Mouse (Mus musculus) cerebellum, postnatal 36 days (tissue): ENCODE data around the gene Ankrd33b.

Experiments used
- DNase-seq, 2 experiments: peaks; one replicate each; pipeline ENCODE4 v3.0.0; 2021 to 2022; ENCODE audit warnings: mixed read lengths in 2 of 2

Gene Ankrd33b

GRCm38 (mm10) chr15:31337192-31337741 lies 30.3 kb downstream of the Ankrd33b start:
- DNase-seq = no peak

- DNase-seq = no peak
Measured at GRCm38 (mm10) chr15:31336685-31337084, 30.8 kb downstream of the Ankrd33b start.

- DNase-seq = no peak
Measured at GRCm38 (mm10) chr15:31334829-31335228, 32.7 kb downstream of the Ankrd33b start.

- DNase-seq = no peak
Measured at GRCm38 (mm10) chr15:31332541-31333163, 34.9 kb downstream of the Ankrd33b start.

- DNase-seq = no peak
Measured at GRCm38 (mm10) chr15:31331742-31332141, 35.8 kb downstream of the Ankrd33b start.

GRCm38 (mm10) chr15:31328082-31328614 lies 39.4 kb downstream of the Ankrd33b start:
- DNase-seq = no peak

- DNase-seq = no peak
Measured at GRCm38 (mm10) chr15:31325660-31326354, 41.7 kb downstream of the Ankrd33b start.

- no peak for DNase-seq
Measured at GRCm38 (mm10) chr15:31324551-31324950, 43.0 kb downstream of the Ankrd33b start.

GRCm38 (mm10) chr15:31323684-31324083 lies 43.8 kb downstream of the Ankrd33b start:
- DNase-seq = no peak

- no peak for DNase-seq
Measured at GRCm38 (mm10) chr15:31320598-31321377, 46.7 kb downstream of the Ankrd33b start.

GRCm38 (mm10) chr15:31319046-31319445 lies 48.5 kb downstream of the Ankrd33b start:
- DNase-seq = no peak

- DNase-seq = no peak
Measured at GRCm38 (mm10) chr15:31318158-31318955, 49.2 kb downstream of the Ankrd33b start.

GRCm38 (mm10) chr15:31317056-31317805 lies 50.3 kb downstream of the Ankrd33b start:
- no peak for DNase-seq

- DNase-seq = peak; percentile 75 to 82
Measured at GRCm38 (mm10) chr15:31315630-31316231, 51.8 kb downstream of the Ankrd33b start.

- DNase-seq = no peak
Measured at GRCm38 (mm10) chr15:31312001-31312400, 55.5 kb downstream of the Ankrd33b start.

GRCm38 (mm10) chr15:31309526-31309925 lies 58.0 kb downstream of the Ankrd33b start:
- DNase-seq = peak in 1 of 2 experiments; percentile 11

- no peak for DNase-seq
Measured at GRCm38 (mm10) chr15:31306726-31307125, 60.8 kb downstream of the Ankrd33b start.

GRCm38 (mm10) chr15:31305181-31305580 lies 62.3 kb downstream of the Ankrd33b start:
- DNase-seq = no peak

- DNase-seq = no peak
Measured at GRCm38 (mm10) chr15:31304302-31304701, 63.2 kb downstream of the Ankrd33b start.

GRCm38 (mm10) chr15:31302293-31302990 lies 65.1 kb downstream of the Ankrd33b start:
- DNase-seq = no peak
